Mouse (Mus musculus) lung, postnatal 4 days (tissue): Measurements from ENCODE around the gene B3gnt7.
"Not testable (repeated sequence)": the region's sequence is repeated elsewhere in the genome, so short reads cannot be mapped to it uniquely, and the experiment has no call there.

Experiments used
- DNase-seq, 2 experiments: peaks; one replicate each; pipeline ENCODE4 v3.0.0; 2021

B3gnt7 gene

GRCm38 (mm10) chr1:86303063-86303872 is 636 bp downstream of the B3gnt7 start:
- peak; percentile 85 for DNase-seq

GRCm38 (mm10) chr1:86303873-86304250 is 1.2 kb downstream of the B3gnt7 start:
- no peak for DNase-seq

- DNase-seq, result no peak
These were observed 4.1 kb downstream of the B3gnt7 start for GRCm38 (mm10) chr1:86306686-86307085.

- DNase-seq, result no peak
These were observed 4.6 kb downstream of the B3gnt7 start for GRCm38 (mm10) chr1:86307177-86307762.

GRCm38 (mm10) chr1:86307871-86308641 is 5.4 kb downstream of the B3gnt7 start:
- DNase-seq, result no peak

- DNase-seq, result no peak
These were observed 6.7 kb downstream of the B3gnt7 start for GRCm38 (mm10) chr1:86309270-86309833.

GRCm38 (mm10) chr1:86310536-86311310 is 8.1 kb downstream of the B3gnt7 start:
- DNase-seq, result no peak

- DNase-seq, result no peak
These were observed 8.9 kb downstream of the B3gnt7 start for GRCm38 (mm10) chr1:86311467-86312005.

GRCm38 (mm10) chr1:86312269-86312668 is 9.6 kb downstream of the B3gnt7 start:
- DNase-seq, result no peak

GRCm38 (mm10) chr1:86313096-86313771 is 10.6 kb downstream of the B3gnt7 start:
- no peak for DNase-seq

GRCm38 (mm10) chr1:86313772-86314125 is 11.1 kb downstream of the B3gnt7 start:
- DNase-seq, result peak in 1 of 2 experiments; percentile 40

GRCm38 (mm10) chr1:86320822-86321413 is 18.3 kb downstream of the B3gnt7 start:
- no peak for DNase-seq

GRCm38 (mm10) chr1:86336330-86336729 is 33.7 kb downstream of the B3gnt7 start:
- no peak for DNase-seq

GRCm38 (mm10) chr1:86339156-86339812 is 36.7 kb downstream of the B3gnt7 start:
- peak in 1 of 2 experiments; percentile 83 for DNase-seq

GRCm38 (mm10) chr1:86341096-86341495 is 38.5 kb downstream of the B3gnt7 start:
- not testable (repeated sequence) for DNase-seq

GRCm38 (mm10) chr1:86342371-86342770 is 39.7 kb downstream of the B3gnt7 start:
- DNase-seq, result no peak

GRCm38 (mm10) chr1:86343087-86343645 is 40.5 kb downstream of the B3gnt7 start:
- DNase-seq, result no peak

GRCm38 (mm10) chr1:86343969-86344861 is 41.6 kb downstream of the B3gnt7 start:
- peak in 1 of 2 experiments; percentile 25 for DNase-seq

GRCm38 (mm10) chr1:86345069-86345468 is 42.4 kb downstream of the B3gnt7 start:
- no peak for DNase-seq
